Mouse (Mus musculus) heart, postnatal 0 days (tissue): Measurements from ENCODE around the gene Tk1. TPM values are rescaled to one million over a fixed set of nuclear protein-coding genes. Genes with fewer than 3 reads are reported as not detected.

Experiments used
- ATAC-seq: fragments of 200-750 bp; cut with Nextera tagmentation; 2 replicates; pipeline ENCODE4 v1.8.0; 2017; ENCODE audit warnings: low read depth, moderate number of reproducible peaks, moderate library complexity; ENCODE audit not compliant: insufficient read depth
- DNase-seq: peaks from one replicate; pipeline ENCODE4 v3.0.0-alpha.2; 2016; ENCODE audit warnings: low spot score
- H3K27ac ChIP-seq: fragments of 300-500 bp; sonication (generic); 2 replicates; pipeline ENCODE4 v1.5.1; 2014; ENCODE audit warnings: low read depth, mild to moderate bottlenecking
- H3K27me3 ChIP-seq: fragments of 300-500 bp; sonication (generic); 2 replicates; pipeline ENCODE4 v1.6.1; 2014; ENCODE audit warnings: low read length, mixed read lengths; ENCODE audit not compliant: control insufficient read depth, insufficient read depth
- H3K36me3 ChIP-seq: fragments of 300-500 bp; sonication (generic); replicated peaks from 2 replicates; pipeline ENCODE4 v1.6.1; 2014; ENCODE audit warnings: low read length, mixed read lengths; ENCODE audit not compliant: control insufficient read depth, insufficient read depth
- H3K4me1 ChIP-seq: fragments of 300-500 bp; sonication (generic); 2 replicates; pipeline ENCODE4 v1.6.1; 2014; ENCODE audit warnings: antibody characterized with exemption; ENCODE audit not compliant: control insufficient read depth, insufficient read depth
- H3K4me2 ChIP-seq: fragments of 300-500 bp; sonication (generic); 2 replicates; pipeline ENCODE4 v1.6.1; 2014; ENCODE audit warnings: low read depth, mild to moderate bottlenecking, low read length, moderate library complexity
- H3K4me3 ChIP-seq: fragments of 300-500 bp; sonication (generic); 2 replicates; pipeline ENCODE4 v1.5.1; 2014; ENCODE audit warnings: low read depth, low read length
- H3K9ac ChIP-seq: fragments of 300-500 bp; sonication (generic); replicated peaks from 2 replicates; pipeline ENCODE4 v1.6.1; 2014; ENCODE audit warnings: low read depth, low read length, mixed read lengths
- H3K9me3 ChIP-seq: fragments of 300-500 bp; sonication (generic); replicated peaks from 2 replicates; pipeline ENCODE4 v1.6.1; 2016; ENCODE audit warnings: low read length; ENCODE audit not compliant: control insufficient read depth
- CTCF ChIP-seq: IDR thresholded peaks from 2 replicates; pipeline ENCODE4 v1.5.1; 2016; ENCODE audit warnings: antibody characterized with exemption, control low read depth, low read depth
- EP300 ChIP-seq: IDR thresholded peaks from 2 replicates; pipeline ENCODE4 v1.6.1; 2016; ENCODE audit warnings: antibody characterized with exemption, low read depth
- WGBS: fragments of 180-500 bp; shearing (Covaris S2); extraction: QIAGEN DNeasy Blood & Tissue Kit; methylation state at CpG from one replicate; pipeline ENCODE4 v1.1.7; 2014; 5-methylcytosine and 5-hydroxymethylcytosine counted together
- polyA plus RNA-seq: library from polyadenylated mRNA; unstranded; fragments of >200 nt; fragmentation: Nextera tagmentation; extraction: Ambion mirVana; gene quantifications from 2 replicates; pipeline ENCODE4 v1.2.1, GENCODE M21; 2015
- total RNA-seq: library from RNA; depleted of rRNA; stranded (reverse); fragments of >200 nt; gene quantifications from 2 replicates; pipeline ENCODE4 v1.2.3, GENCODE M21; 2014; ENCODE audit warnings: low replicate concordance

Gene Tk1
- total and polyA plus RNA-seq, 2 experiments from 2014 or later, result 41.4 to 103 TPM

DNA sequence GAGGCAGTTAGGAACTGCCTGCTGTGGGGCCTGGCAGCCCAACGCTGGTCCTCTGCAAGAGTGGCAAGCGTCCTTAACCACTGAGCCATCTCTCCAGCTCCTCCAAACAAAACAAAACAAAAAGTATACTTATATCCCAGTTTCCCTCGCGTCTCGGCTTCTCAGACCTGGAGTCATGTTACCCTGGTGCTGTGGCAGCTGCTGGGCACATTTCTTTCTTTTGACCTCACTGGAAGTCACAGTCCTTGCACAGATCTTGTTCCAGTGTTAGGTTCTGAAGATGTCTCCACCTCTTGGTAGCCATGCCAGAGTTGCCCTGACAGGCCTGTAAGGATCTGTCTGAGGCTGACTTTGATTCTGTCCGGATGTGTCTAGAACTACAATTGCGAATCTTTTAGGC lies 24.2 kb downstream of the Tk1 start:
- no peak overlapping the region for H3K9ac ChIP-seq
- H3K4me2 ChIP-seq, result no peak overlapping the region
- DNase-seq, result no peak
- no peaks in the 10 kb centered on the region for H3K27me3 ChIP-seq
- 75% methylated on average over 7 of the region's 7 CpGs for WGBS
- no peak overlapping the region for H3K4me3 ChIP-seq
- H3K36me3 ChIP-seq, result no peaks in the 10 kb centered on the region
- TF ChIP-seq EP300 (no peak), CTCF (no peak)
- ATAC-seq, result no peak
- no peaks in the 10 kb centered on the region for H3K9me3 ChIP-seq
- no peaks in the 10 kb centered on the region for H3K4me1 ChIP-seq
- H3K27ac ChIP-seq, result no peak overlapping the region

DNA sequence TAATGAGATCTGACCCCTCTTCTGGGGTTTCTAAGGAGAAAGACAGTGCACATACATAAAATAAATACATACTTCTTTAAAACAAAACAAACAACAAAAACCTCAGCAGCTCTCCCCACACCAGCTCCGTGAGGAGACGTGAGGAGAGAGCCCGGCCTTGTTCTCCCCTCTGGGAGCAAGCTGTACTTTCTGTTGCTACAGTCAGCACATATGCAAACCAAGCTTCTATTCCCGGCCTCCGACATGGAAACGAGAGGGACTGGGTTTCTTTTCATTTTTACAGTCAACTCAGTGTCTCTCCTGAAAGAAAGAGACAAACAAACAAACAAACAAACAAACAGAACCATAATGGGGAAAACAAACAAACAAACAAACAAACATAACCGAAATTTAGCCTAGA lies 25.9 kb downstream of the Tk1 start:
- H3K36me3 ChIP-seq, result no peaks in the 10 kb centered on the region
- no peak overlapping the region for H3K27ac ChIP-seq
- 87% methylated on average over 7 of the region's 7 CpGs for WGBS
- no peak for TF ChIP-seq CTCF
- no peak for TF ChIP-seq EP300
- H3K27me3 ChIP-seq, result no peaks in the 10 kb centered on the region
- H3K9me3 ChIP-seq, result no peaks in the 10 kb centered on the region
- H3K4me3 ChIP-seq, result no peak overlapping the region
- DNase-seq (no peak), ATAC-seq (no peak)
- H3K4me2 ChIP-seq, result no peak overlapping the region
- no peak overlapping the region for H3K9ac ChIP-seq
- no peaks in the 10 kb centered on the region for H3K4me1 ChIP-seq

DNA sequence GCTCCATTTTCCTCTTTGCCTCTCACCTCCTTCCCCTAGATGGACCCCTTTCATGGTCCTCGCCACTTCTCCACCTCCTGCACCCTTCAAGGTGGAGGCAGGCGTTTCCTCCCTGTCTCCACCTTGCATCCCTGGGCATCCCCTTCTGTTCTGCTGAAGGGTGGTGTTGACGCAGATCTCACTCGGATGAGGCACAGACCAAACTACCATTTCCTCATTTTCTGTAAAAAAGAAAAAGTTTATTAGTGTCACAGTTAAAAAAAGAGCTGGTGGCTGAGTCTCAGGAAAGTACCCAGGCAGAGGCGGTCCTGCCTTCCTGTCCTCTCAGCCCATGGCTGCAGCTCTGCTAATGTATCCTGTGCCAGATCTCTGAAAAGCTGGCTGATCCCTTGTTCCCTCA lies 26.7 kb downstream of the Tk1 start:
- H3K9ac ChIP-seq, result 0 out of 2 replicates have a peak overlapping the region, but pooled peaks have one; percentile 15
- H3K4me3 ChIP-seq, result no peak overlapping the region

DNA sequence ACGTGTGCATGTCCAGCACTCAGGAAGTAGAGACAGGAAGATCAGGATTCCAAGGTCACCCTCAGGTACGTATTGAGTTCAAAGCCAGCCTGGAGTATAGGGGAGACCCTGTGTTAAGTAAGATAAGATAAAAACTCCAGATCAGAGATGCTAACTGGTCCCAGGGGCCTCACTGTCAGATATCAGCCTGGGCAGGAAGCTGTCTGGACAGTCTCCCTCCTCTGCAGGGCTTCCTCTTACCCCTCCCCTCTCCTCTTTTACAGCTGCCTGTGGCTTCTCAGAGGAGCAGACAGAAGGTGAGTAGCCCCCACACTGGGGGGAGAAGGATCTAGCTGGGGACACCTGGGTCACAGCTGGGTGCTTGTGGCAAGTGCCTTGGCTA lies 27.7 kb downstream of the Tk1 start:
- no peak overlapping the region for H3K4me2 ChIP-seq

More for the DNA sequence above, 26.7 kb downstream of the Tk1 start:
- H3K36me3 ChIP-seq, result no peaks in the 10 kb centered on the region
- no peaks in the 10 kb centered on the region for H3K4me1 ChIP-seq
- no peaks in the 10 kb centered on the region for H3K27me3 ChIP-seq
- no peak overlapping the region for H3K4me2 ChIP-seq
- no peak overlapping the region for H3K27ac ChIP-seq
- TF ChIP-seq CTCF (no peak), EP300 (no peak)
- WGBS, result 45% methylated on average over 5 of the region's 5 CpGs
- H3K9me3 ChIP-seq, result no peaks in the 10 kb centered on the region
- no peak for ATAC-seq
- DNase-seq, result no peak

DNA sequence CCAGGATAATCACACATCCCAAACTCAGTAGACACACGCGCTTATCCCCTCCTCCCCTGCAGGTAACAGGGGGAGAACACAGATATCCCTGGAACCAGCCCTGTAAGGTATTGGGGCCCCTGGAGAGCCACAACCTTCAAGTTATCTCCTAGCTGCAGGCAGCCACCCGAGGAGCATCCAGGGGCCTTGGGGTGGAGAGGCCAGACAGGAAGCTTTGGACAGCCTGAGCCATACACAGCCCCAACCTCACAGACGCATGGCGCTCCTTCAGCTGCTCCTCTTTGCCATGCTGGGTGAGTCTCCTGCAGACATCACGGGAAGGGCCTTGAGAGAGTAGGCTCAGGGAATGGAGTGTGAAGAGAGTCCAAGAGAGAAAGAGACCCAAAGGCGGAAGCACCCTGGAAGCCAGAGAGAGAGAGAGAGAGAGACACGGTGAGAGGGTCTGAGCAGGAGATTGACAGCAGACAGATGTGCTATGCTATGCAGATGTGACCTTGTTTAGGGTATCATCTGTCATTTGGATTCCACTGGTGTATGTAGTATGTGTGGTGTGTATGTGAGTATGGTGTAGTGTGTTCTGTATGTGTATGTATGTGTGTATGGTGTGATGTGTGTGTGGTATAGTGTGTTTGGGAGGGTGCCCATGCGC lies 28.3 kb downstream of the Tk1 start, which contains the start of gene 6030468B19Rik:
TSS of gene 6030468B19Rik (plus strand) at position 150 of the 649 bp plus-strand sequence.
- TF ChIP-seq CTCF, result no peak
- no peak for TF ChIP-seq EP300
- H3K9me3 ChIP-seq, result no peaks in the 10 kb centered on the region
- no peak within 1 kb of the TSS for H3K4me3 ChIP-seq
- no peaks in the 10 kb centered on the region for H3K36me3 ChIP-seq
- WGBS, result 55% methylated on average over 9 of the region's 9 CpGs
- no peak for DNase-seq
- H3K9ac ChIP-seq, result no peak within 1 kb of the TSS
- H3K27ac ChIP-seq, result no peak within 1 kb of the TSS
- no peak for ATAC-seq
- H3K4me2 ChIP-seq, result no peak within 1 kb of the TSS
- 0 out of 2 replicates have a peak, but pooled peaks cover under 1% of the 10 kb centered on the region for H3K4me1 ChIP-seq
- H3K27me3 ChIP-seq, result no peaks in the 10 kb centered on the region

More for the DNA sequence above, 27.7 kb downstream of the Tk1 start:
- no peak overlapping the region for H3K4me3 ChIP-seq
- no peaks in the 10 kb centered on the region for H3K9me3 ChIP-seq
- TF ChIP-seq EP300, result no peak
- no peak for TF ChIP-seq CTCF
- no peak overlapping the region for H3K27ac ChIP-seq
- H3K4me1 ChIP-seq, result no peaks in the 10 kb centered on the region
- H3K36me3 ChIP-seq, result no peaks in the 10 kb centered on the region
- no peaks in the 10 kb centered on the region for H3K27me3 ChIP-seq
- DNase-seq (no peak), ATAC-seq (no peak)
- WGBS, result 35% methylated on average over 2 of the region's 2 CpGs
- H3K9ac ChIP-seq, result no peak overlapping the region

DNA sequence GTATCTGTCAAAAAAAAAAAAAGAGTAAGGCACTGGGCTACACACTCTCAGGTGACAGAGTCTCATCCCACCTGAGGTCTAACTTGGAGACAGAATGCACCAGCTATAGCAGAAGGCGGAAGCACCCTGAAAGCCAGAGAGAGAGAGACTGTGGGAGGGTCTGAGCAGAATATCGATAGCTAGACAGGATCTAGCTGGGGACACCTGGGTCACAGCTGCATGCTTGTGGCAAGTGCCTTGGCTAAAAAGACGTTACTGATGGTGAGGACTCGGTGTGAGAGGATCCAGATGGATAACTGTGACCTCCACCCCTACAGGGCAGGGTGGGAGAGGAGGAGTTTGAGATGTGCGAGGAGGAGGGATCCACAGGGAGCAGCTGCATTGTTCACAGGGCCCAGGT lies 28.9 kb downstream of the Tk1 start:
- Histone ChIP-seq H3K9me3 (no peaks in the 10 kb centered on the region), H3K27ac (no peak overlapping the region), H3K4me3 (no peak overlapping the region), H3K4me1 (peaks cover 4% of the 10 kb centered on the region; the same call in 1 of the 2 replicates), H3K9ac (no peak overlapping the region), H3K27me3 (no peaks in the 10 kb centered on the region), H3K36me3 (no peaks in the 10 kb centered on the region), H3K4me2 (no peak overlapping the region)
- 54% methylated on average over 5 of the region's 5 CpGs for WGBS
- TF ChIP-seq CTCF (no peak), EP300 (no peak)
- DNase-seq (no peak), ATAC-seq (no peak)
